ENCODE assay signal across 22 mouse cellular contexts in the genomic region with DNA sequence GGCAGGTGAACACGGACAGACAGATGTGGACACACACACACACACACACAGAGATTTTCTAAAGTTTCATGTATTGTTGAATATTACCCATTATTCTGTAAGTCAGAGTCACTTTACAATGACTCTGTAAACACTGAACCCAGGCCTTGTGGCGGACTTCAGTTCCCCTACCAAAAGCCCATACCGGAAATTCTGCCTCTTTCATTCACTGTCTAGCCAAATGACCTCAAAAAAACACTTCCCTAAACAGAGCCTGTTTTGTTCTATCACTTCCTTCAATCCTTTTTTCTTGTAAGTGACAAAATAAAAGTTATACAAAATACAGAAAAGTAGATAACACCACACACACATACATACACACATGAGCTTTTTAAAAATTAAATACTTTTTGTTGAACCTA. TPM values are rescaled to one million over a fixed set of nuclear protein-coding genes. Genes with fewer than 3 reads are reported as not detected.
A peak's percentile ranks its signal among the peaks of the same experiment; 100 is the strongest.
DNase-seq lines count a peak whose midpoint lies in the region; ATAC-seq and TF ChIP-seq lines count a peak whose summit lies in the region.
"Had no signal": no experiment of that assay in that cellular context is flagged by ENCODE, and none has a peak within 500 bp of the region (broad histone marks: within the 10 kb centered on the region; RNA-seq: fewer than 3 reads in every experiment).

No protein-coding gene starts in this region.

- WGBS in heart, adult 2 months = 48% methylated on average over 3 of the region's 3 CpGs

- H3K4me3 ChIP-seq in heart, adult 2 months = no peak overlapping the region
- H3K4me3 ChIP-seq: heart, embryonic 12.5 days; hindbrain, embryonic 15.5 days; intestine, embryonic 15.5 days; liver, embryonic 15.5 days; midbrain, embryonic 15.5 days had no signal

- DNase-seq in heart, adult 2 months = no peak
- no peak for DNase-seq in heart, postnatal 14 days
- DNase-seq in lung, postnatal 36 days = peak; percentile 58
- DNase-seq in lung, postnatal 4 days = no peak
- DNase-seq in splenic B cell, adult 2 months (ENCODE audit: low read depth, low spot score) = peak; percentile 77
- DNase-seq in right cerebral cortex, postnatal 25 days = no peak
- no peak for DNase-seq in cerebellum, postnatal 14 days
- DNase-seq: adrenal gland, adult 2 months; cerebellum, adult 9-10 months; embryo, embryonic 11 days; forebrain, postnatal 0 days; heart, postnatal 36 days; kidney, adult 9 months; kidney, postnatal 36 days; right cerebral cortex, postnatal 14 days; thymus, postnatal 25 days had no signal

- H3K36me3 ChIP-seq in heart, adult 2 months (ENCODE audit: control insufficient read depth, insufficient read depth, low read length) = peaks cover 30% of the 10 kb centered on the region
- H3K36me3 ChIP-seq in splenic B cell, adult 2 months (ENCODE audit: control insufficient read depth, insufficient read depth, low read length, poor library complexity, severe bottlenecking) = no peaks in the 10 kb centered on the region; the same call in 1 of the 2 replicates
- H3K36me3 ChIP-seq: heart, embryonic 12.5 days; hindbrain, embryonic 15.5 days; intestine, embryonic 15.5 days; liver, embryonic 15.5 days; midbrain, embryonic 15.5 days had no signal

- no peak overlapping the region for H3K9ac ChIP-seq in heart, adult 2 months (ENCODE audit: low read depth, low read length)
- H3K9ac ChIP-seq: forebrain, postnatal 0 days; heart, embryonic 12.5 days; hindbrain, embryonic 15.5 days; intestine, embryonic 15.5 days; liver, embryonic 15.5 days; midbrain, embryonic 15.5 days had no signal

- peaks cover 40% of the 10 kb centered on the region for H3K4me1 ChIP-seq in heart, adult 2 months (ENCODE audit: control insufficient read depth, insufficient read depth, low read length)

- peak; percentile 79 for ATAC-seq in granulocyte monocyte progenitor cell, adult 5-6 weeks (replicated peaks; ENCODE audit: poor library complexity, severe bottlenecking)
- ATAC-seq: forebrain, postnatal 0 days; intestine, embryonic 15.5 days; midbrain, embryonic 15.5 days had no signal

- no peaks in the 10 kb centered on the region for H3K27me3 ChIP-seq in heart, adult 2 months (ENCODE audit: control insufficient read depth, insufficient read depth, low read length)
- H3K27me3 ChIP-seq in splenic B cell, adult 2 months (ENCODE audit: control insufficient read depth, insufficient read depth, low read length, poor library complexity, severe bottlenecking) = no peaks in the 10 kb centered on the region
- H3K27me3 ChIP-seq: heart, embryonic 12.5 days; hindbrain, embryonic 15.5 days; intestine, embryonic 15.5 days; liver, embryonic 15.5 days; midbrain, embryonic 15.5 days had no signal

- TF ChIP-seq POLR2A in heart, adult 2 months (IDR thresholded peaks at IDR 0.05; ENCODE audit: insufficient read depth, low read depth, low read length) = no peak

- H3K27ac ChIP-seq in heart, adult 2 months = peak overlapping the region; percentile 55; the same call in 1 of the 2 replicates
- H3K27ac ChIP-seq: hindbrain, embryonic 15.5 days; intestine, embryonic 15.5 days; liver, embryonic 15.5 days; midbrain, embryonic 15.5 days had no signal

- H3K79me2 ChIP-seq in heart, adult 2 months (replicated peaks; ENCODE audit: control insufficient read depth, insufficient read depth, low read length) = peaks cover 2% of the 10 kb centered on the region

- intact Hi-C loops in heart, adult 2 months (cut with DNase I) = no loop called here
- intact Hi-C loops in heart, postnatal 14 days (cut with DNase I) = no loop called here

- no peak for TF ChIP-seq CTCF in heart, adult 2 months (IDR thresholded peaks at IDR 0.05)

- TF ChIP-seq EP300 in heart, adult 2 months (IDR thresholded peaks at IDR 0.05; ENCODE audit: insufficient read depth, low read depth, low read length) = no peak

RNA-seq across cellular contexts. Expression of a gene that starts 41.7 kb away (rescaled TPM):
- 10 to 100 TPM; 14.8 to 17.1 TPM for total RNA-seq in heart, adult 2 months (2021)
- polyA plus RNA-seq in heart, adult 2 months (2012; rRNA removed) = 7.5 and 10.7 TPM in 2 replicates
- 10 to 100 TPM; 17.5 to 18.5 TPM for total RNA-seq in heart, postnatal 14 days (2021)
- 11.3 and 12.1 TPM in 2 replicates for total RNA-seq in granulocyte monocyte progenitor cell, adult 5-6 weeks (2014; fragmentation: Nextera tagmentation)
- total RNA-seq in granulocyte monocyte progenitor cell, adult 5-6 weeks (2017) = 12.3 and 12.4 TPM in 2 replicates

Comparison
In these comparisons a context has a peak if more than half of its experiments do, and no peak if none do; other contexts are left out.
1. DNase-seq: peak in lung, postnatal 36 days (single experiment) and splenic B cell, adult 2 months (single experiment); none in heart, adult 2 months (0 of 2), heart, postnatal 14 days (0 of 2), lung, postnatal 4 days (0 of 2), right cerebral cortex, postnatal 25 days (single experiment) and cerebellum, postnatal 14 days (0 of 2).